Mouse (Mus musculus) liver, embryonic 15.5 days (tissue): ENCODE measurements around the gene Dcst2. TPM values are rescaled to one million over a fixed set of nuclear protein-coding genes. Genes with fewer than 3 reads are reported as not detected.
A peak's percentile ranks its signal among the peaks of the same experiment; 100 is the strongest.

Source experiments
- ATAC-seq: fragments of 200-750 bp; cut with Nextera tagmentation; 2 replicates; pipeline ENCODE4 v1.8.0; 2017; ENCODE audit warnings: moderate number of reproducible peaks, mild to moderate bottlenecking, moderate library complexity; ENCODE audit not compliant: insufficient read depth
- H3K27ac ChIP-seq: fragments of 300-500 bp; sonication (generic); replicated peaks from 2 replicates; pipeline ENCODE4 v1.5.1; 2015; ENCODE audit warnings: mild to moderate bottlenecking, inconsistent platforms
- H3K27me3 ChIP-seq: fragments of 300-500 bp; sonication (generic); 2 replicates; pipeline ENCODE4 v1.6.1; 2015; ENCODE audit warnings: mild to moderate bottlenecking, inconsistent platforms
- H3K36me3 ChIP-seq: fragments of 300-500 bp; sonication (generic); replicated peaks from 2 replicates; pipeline ENCODE4 v1.6.1; 2015; ENCODE audit warnings: moderate library complexity, mild to moderate bottlenecking, inconsistent platforms
- H3K4me1 ChIP-seq: fragments of 300-500 bp; sonication (generic); replicated peaks from 2 replicates; pipeline ENCODE4 v1.6.1; 2015; ENCODE audit warnings: inconsistent platforms
- H3K4me2 ChIP-seq: fragments of 300-500 bp; sonication (generic); 2 replicates; pipeline ENCODE4 v1.6.1; 2015; ENCODE audit warnings: moderate library complexity, mild to moderate bottlenecking, inconsistent platforms
- H3K4me3 ChIP-seq: fragments of 300-500 bp; sonication (generic); replicated peaks from 2 replicates; pipeline ENCODE4 v1.5.1; 2015; ENCODE audit warnings: mild to moderate bottlenecking, inconsistent platforms
- H3K9ac ChIP-seq: fragments of 300-500 bp; sonication (generic); 2 replicates; pipeline ENCODE4 v1.6.1; 2015; ENCODE audit warnings: moderate library complexity, mild to moderate bottlenecking, inconsistent platforms
- H3K9me3 ChIP-seq: fragments of 300-500 bp; sonication (generic); replicated peaks from 2 replicates; pipeline ENCODE4 v1.6.1; 2016; ENCODE audit warnings: inconsistent platforms
- WGBS: fragments of 180-500 bp; shearing (Covaris S2); methylation state at CpG from one replicate; pipeline ENCODE4 v1.1.7; 2015; ENCODE audit warnings: mixed read lengths; ENCODE audit not compliant: insufficient replicate concordance; 5-methylcytosine and 5-hydroxymethylcytosine counted together
- polyA plus RNA-seq: library from polyadenylated mRNA; unstranded; fragments of >200 nt; fragmentation: Nextera tagmentation; extraction: Ambion mirVana; gene quantifications from 2 replicates; pipeline ENCODE4 v1.2.1, GENCODE M21; 2015

Dcst2 gene
- polyA plus RNA-seq, 1 experiment from 2014 or later = 0.06 TPM

- no peak for ATAC-seq
- no peaks in the 10 kb centered on the region for H3K4me1 ChIP-seq
- H3K27ac ChIP-seq = no peak overlapping the region
- H3K9ac ChIP-seq = no peak overlapping the region
- H3K27me3 ChIP-seq = peaks cover 5% of the 10 kb centered on the region
- no peaks in the 10 kb centered on the region for H3K9me3 ChIP-seq
- no peak overlapping the region for H3K4me3 ChIP-seq
- H3K36me3 ChIP-seq = no peaks in the 10 kb centered on the region
- 58% methylated on average over 20 of the region's 20 CpGs for WGBS
- no peak overlapping the region for H3K4me2 ChIP-seq
Observed at GRCm38 (mm10) chr3:89365486-89366414, 4.0 kb downstream of the Dcst2 start.

- ATAC-seq = no peak
- Histone ChIP-seq H3K27me3 (peaks cover 5% of the 10 kb centered on the region), H3K36me3 (no peaks in the 10 kb centered on the region), H3K9me3 (no peaks in the 10 kb centered on the region), H3K27ac (no peak overlapping the region), H3K4me2 (no peak overlapping the region), H3K4me1 (no peaks in the 10 kb centered on the region), H3K9ac (no peak overlapping the region), H3K4me3 (no peak overlapping the region)
- WGBS = 59% methylated on average over 11 of the region's 11 CpGs
Observed at GRCm38 (mm10) chr3:89367338-89367737, 5.6 kb downstream of the Dcst2 start.

DNA sequence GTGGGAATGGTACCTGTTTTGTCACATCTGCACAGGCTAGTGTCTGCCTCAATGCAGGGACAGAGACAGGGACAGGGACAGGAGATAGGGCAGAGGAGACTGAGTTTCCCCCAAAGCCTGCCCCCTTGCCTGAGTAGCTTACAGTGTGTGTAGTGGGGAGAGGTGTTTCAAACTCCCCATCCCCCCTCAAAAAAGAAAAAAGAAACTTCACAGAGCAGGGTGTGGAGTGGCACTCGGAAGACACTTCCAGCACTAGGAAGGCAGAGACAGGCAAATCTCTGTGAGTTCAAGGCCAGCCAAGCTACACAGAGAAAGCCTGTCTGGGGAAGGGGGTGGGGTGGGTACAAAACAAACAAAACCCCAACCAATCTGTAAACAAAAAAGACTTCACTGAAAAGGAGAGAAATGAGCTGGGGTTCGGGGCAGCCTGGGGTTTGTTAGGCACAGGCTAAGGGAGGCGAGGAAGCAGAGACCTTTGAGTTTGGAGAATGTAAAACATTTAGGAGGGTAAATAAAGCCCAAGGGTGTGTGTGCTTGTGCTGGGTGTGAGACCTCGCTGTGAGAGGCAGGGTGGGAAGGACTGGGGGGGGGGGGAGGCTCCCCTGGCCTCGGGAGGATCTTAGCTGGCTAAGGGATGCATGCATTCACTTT is 11.9 kb downstream of the Dcst2 start:
- H3K36me3 ChIP-seq = 0 out of 2 replicates have a peak, but pooled peaks cover 4% of the 10 kb centered on the region
- WGBS = 33% methylated on average over 5 of the region's 5 CpGs
- H3K4me1 ChIP-seq = peaks cover 23% of the 10 kb centered on the region
- H3K4me2 ChIP-seq = no peak overlapping the region
- no peak overlapping the region for H3K27ac ChIP-seq
- H3K4me3 ChIP-seq = no peak overlapping the region
- H3K27me3 ChIP-seq = no peaks in the 10 kb centered on the region
- no peak for ATAC-seq
- no peak overlapping the region for H3K9ac ChIP-seq
- no peaks in the 10 kb centered on the region for H3K9me3 ChIP-seq

GRCm38 (mm10) chr3:89377831-89378230 is 16.1 kb downstream of the Dcst2 start:
- Histone ChIP-seq H3K9ac (no peak overlapping the region), H3K4me2 (no peak overlapping the region), H3K27ac (no peak overlapping the region), H3K27me3 (no peaks in the 10 kb centered on the region), H3K36me3 (peaks cover 21% of the 10 kb centered on the region), H3K4me3 (no peak overlapping the region), H3K9me3 (no peaks in the 10 kb centered on the region), H3K4me1 (peaks cover 26% of the 10 kb centered on the region)
- WGBS = 73% methylated on average over 4 of the region's 4 CpGs
- ATAC-seq = no peak

- H3K9ac ChIP-seq = peak overlapping the region; percentile 39; the same call in 1 of the 2 replicates
- peak; percentile 58 for ATAC-seq
- WGBS = 5% methylated on average over 29 of the region's 29 CpGs
- peak overlapping the region; percentile 70 for H3K4me2 ChIP-seq
- H3K9me3 ChIP-seq = no peaks in the 10 kb centered on the region
- H3K27ac ChIP-seq = peak overlapping the region; percentile 24; the same call in 1 of the 2 replicates
- peaks cover 26% of the 10 kb centered on the region for H3K4me1 ChIP-seq
- peak overlapping the region; percentile 44 for H3K4me3 ChIP-seq
- no peaks in the 10 kb centered on the region for H3K27me3 ChIP-seq
- H3K36me3 ChIP-seq = peaks cover 21% of the 10 kb centered on the region
Observed at GRCm38 (mm10) chr3:89378394-89379067, 16.8 kb downstream of the Dcst2 start.

DNA sequence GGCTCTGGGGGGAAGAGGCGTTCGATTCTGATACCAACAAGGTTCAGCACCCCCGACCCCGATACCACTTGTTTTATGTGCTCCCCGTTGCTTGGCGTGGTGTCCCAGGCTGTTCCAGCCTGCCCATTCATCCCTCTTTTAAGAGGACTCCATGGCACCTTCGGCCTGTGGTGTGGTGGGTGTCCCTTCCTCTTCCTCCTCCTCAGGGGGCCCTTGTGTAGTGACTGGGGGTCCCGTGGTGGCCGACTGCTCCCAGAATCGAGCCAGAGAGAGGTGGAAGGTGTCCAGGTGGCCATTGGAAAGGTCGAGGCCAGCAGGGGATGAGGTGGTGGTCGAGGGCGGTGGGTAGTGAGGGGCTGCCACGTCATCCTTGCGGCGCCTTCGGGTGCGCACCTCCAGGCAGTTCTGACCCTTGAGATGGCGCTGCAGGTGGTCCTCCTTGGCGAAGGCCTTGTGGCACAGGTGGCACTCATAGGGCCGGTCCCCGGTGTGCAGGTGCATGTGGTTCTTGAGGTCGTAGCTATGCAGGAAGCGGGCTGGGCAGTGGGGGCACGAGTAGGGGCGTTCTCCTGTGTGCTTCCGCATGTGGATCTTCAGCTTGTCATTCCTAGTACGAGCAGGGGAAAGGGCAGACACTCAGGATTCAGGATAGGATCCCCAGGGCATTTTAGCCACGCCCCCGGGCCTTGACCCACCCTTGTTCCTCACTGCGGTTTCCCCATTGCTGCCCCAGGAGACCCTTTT is 17.8 kb downstream of the Dcst2 start:
- no peak for ATAC-seq
- peaks cover 21% of the 10 kb centered on the region for H3K36me3 ChIP-seq
- H3K4me2 ChIP-seq = no peak overlapping the region
- H3K9me3 ChIP-seq = no peaks in the 10 kb centered on the region
- H3K27me3 ChIP-seq = no peaks in the 10 kb centered on the region
- 70% methylated on average over 31 of the region's 31 CpGs for WGBS
- H3K4me1 ChIP-seq = peaks cover 21% of the 10 kb centered on the region
- H3K27ac ChIP-seq = no peak overlapping the region
- H3K9ac ChIP-seq = no peak overlapping the region
- H3K4me3 ChIP-seq = no peak overlapping the region

GRCm38 (mm10) chr3:89380291-89380690 is 18.5 kb downstream of the Dcst2 start:
- H3K27me3 ChIP-seq = no peaks in the 10 kb centered on the region
- no peak overlapping the region for H3K4me2 ChIP-seq
- H3K27ac ChIP-seq = no peak overlapping the region
- WGBS = 82% methylated on average over 14 of the region's 14 CpGs
- no peaks in the 10 kb centered on the region for H3K9me3 ChIP-seq
- H3K4me1 ChIP-seq = peaks cover 21% of the 10 kb centered on the region
- no peak overlapping the region for H3K9ac ChIP-seq
- no peak overlapping the region for H3K4me3 ChIP-seq
- peaks cover 21% of the 10 kb centered on the region for H3K36me3 ChIP-seq
- no peak for ATAC-seq

DNA sequence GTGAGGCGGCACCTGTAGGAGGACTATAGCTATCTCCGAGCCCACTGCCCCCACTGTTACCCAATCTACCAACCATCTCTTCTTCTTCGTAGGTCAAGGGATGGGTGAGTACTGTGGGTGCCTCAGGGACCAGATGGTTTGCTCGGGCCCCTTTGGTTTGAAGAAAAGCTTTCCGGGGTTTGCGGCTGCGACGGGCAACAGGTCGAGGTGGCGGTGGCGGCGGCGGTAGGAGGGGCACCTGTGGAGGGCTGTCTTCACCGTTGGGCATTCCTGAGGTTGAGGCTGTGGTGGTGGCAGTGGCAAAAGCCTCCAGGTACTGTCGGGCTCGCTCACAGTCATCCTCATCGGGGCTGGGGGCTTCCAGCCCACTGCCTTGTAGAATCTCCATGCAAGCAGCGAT is 18.9 kb downstream of the Dcst2 start:
- Histone ChIP-seq H3K27ac (no peak overlapping the region), H3K27me3 (no peaks in the 10 kb centered on the region), H3K36me3 (peaks cover 21% of the 10 kb centered on the region), H3K9me3 (no peaks in the 10 kb centered on the region), H3K4me3 (no peak overlapping the region), H3K4me2 (no peak overlapping the region), H3K4me1 (peaks cover 21% of the 10 kb centered on the region), H3K9ac (no peak overlapping the region)
- no peak for ATAC-seq
- 85% methylated on average over 18 of the region's 18 CpGs for WGBS

GRCm38 (mm10) chr3:89381233-89381632 is 19.5 kb downstream of the Dcst2 start:
- H3K4me1 ChIP-seq = peaks cover 21% of the 10 kb centered on the region
- no peak overlapping the region for H3K4me2 ChIP-seq
- no peak for ATAC-seq
- H3K4me3 ChIP-seq = no peak overlapping the region
- no peaks in the 10 kb centered on the region for H3K9me3 ChIP-seq
- no peak overlapping the region for H3K9ac ChIP-seq
- peaks cover 21% of the 10 kb centered on the region for H3K36me3 ChIP-seq
- no peaks in the 10 kb centered on the region for H3K27me3 ChIP-seq
- H3K27ac ChIP-seq = no peak overlapping the region
- WGBS = 83% methylated on average over 11 of the region's 11 CpGs

DNA sequence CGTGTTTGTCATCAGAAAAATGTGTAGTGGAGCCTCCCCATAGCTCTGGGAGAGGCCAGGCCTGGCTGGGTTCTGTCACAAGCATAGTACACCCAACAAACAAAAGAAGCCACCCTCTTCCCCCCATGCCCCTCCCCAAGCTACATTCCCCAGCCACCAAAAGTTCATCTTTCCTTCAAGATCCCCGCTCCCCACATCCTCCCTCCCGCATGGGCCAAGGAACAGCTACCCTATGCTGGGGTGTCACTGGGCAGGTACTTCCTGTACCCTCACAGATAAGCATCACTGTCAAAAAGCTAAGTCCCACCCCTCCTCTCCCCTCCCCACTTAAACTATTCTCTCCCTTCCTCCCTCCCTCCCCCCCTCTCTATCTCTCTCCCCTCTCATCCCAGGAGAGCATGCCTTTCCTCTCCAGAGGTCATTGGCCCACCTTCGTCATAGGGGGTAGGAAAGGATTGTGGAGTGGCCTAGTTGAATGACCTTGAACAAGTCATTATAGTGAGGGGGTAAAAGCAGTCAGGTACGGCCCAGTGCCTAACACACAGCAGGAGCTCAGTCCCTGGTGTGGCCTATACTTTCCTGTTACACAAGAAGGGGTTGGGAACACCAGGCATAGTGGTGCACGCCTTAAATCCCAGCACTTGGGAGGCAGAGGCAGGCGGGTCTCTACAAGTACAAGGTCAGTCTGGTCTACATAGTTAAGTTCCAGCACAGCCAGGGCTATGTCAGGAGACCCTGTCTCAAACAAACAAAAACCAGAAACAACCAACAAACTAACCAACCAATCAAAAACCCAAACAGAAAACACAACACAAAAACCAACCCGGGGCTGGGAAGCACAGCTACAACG is 20.5 kb downstream of the Dcst2 start:
- Histone ChIP-seq H3K27me3 (no peaks in the 10 kb centered on the region), H3K9ac (no peak overlapping the region), H3K27ac (no peak overlapping the region), H3K9me3 (no peaks in the 10 kb centered on the region), H3K4me2 (no peak overlapping the region), H3K4me3 (no peak overlapping the region), H3K4me1 (peaks cover 28% of the 10 kb centered on the region), H3K36me3 (peaks cover 17% of the 10 kb centered on the region)
- ATAC-seq = no peak
- WGBS = 69% methylated on average over 9 of the region's 9 CpGs
